Mouse (Mus musculus) limb, embryonic 14.5 days (tissue): ENCODE results near the gene Amz1. TPM values are rescaled to one million over a fixed set of nuclear protein-coding genes. Genes with fewer than 3 reads are reported as not detected.

Experiments used
- ATAC-seq: fragments of 200-750 bp; cut with Nextera tagmentation; 2 replicates; pipeline ENCODE4 v1.8.0; 2017; ENCODE audit warnings: low read depth, moderate number of reproducible peaks, moderate TSS enrichment; ENCODE audit not compliant: low FRiP score
- DNase-seq: peaks from one replicate; pipeline ENCODE4 v3.0.0-alpha.2; 2015; ENCODE audit warnings: low spot score
- H3K27ac ChIP-seq: fragments of 300-500 bp; sonication (generic); replicated peaks from 2 replicates; pipeline ENCODE4 v1.5.1; 2014; ENCODE audit warnings: low read depth, mild to moderate bottlenecking, low read length, moderate library complexity, mixed read lengths
- H3K27me3 ChIP-seq: fragments of 300-500 bp; sonication (generic); 2 replicates; pipeline ENCODE4 v1.6.1; 2014; ENCODE audit warnings: low read length, mixed read lengths; ENCODE audit not compliant: control insufficient read depth, insufficient read depth
- H3K36me3 ChIP-seq: fragments of 300-500 bp; sonication (generic); 2 replicates; pipeline ENCODE4 v1.6.1; 2014; ENCODE audit warnings: mild to moderate bottlenecking, low read length, moderate library complexity, mixed read lengths; ENCODE audit not compliant: control insufficient read depth, insufficient read depth
- H3K4me1 ChIP-seq: fragments of 300-500 bp; sonication (generic); 2 replicates; pipeline ENCODE4 v1.6.1; 2014; ENCODE audit warnings: antibody characterized with exemption, low read length, mixed read lengths; ENCODE audit not compliant: control insufficient read depth, insufficient read depth
- H3K4me2 ChIP-seq: fragments of 300-500 bp; sonication (generic); replicated peaks from 2 replicates; pipeline ENCODE4 v1.6.1; 2014; ENCODE audit warnings: low read depth, mild to moderate bottlenecking, low read length, moderate library complexity; ENCODE audit not compliant: severe bottlenecking
- H3K4me3 ChIP-seq: fragments of 300-500 bp; sonication (generic); replicated peaks from 2 replicates; pipeline ENCODE4 v1.5.1; 2014; ENCODE audit warnings: low read length
- H3K9ac ChIP-seq: fragments of 300-500 bp; sonication (generic); 2 replicates; pipeline ENCODE4 v1.6.1; 2014; ENCODE audit warnings: mild to moderate bottlenecking, low read depth, low read length, moderate library complexity; ENCODE audit not compliant: severe bottlenecking
- H3K9me3 ChIP-seq: fragments of 300-500 bp; sonication (generic); 2 replicates; pipeline ENCODE4 v1.6.1; 2016; ENCODE audit warnings: low read length; ENCODE audit not compliant: control insufficient read depth
- POLR2A ChIP-seq: fragments of 200-500 bp; IDR thresholded peaks from 2 replicates; pipeline ENCODE4 v1.8.0; 2012; ENCODE audit warnings: inconsistent platforms, mild to moderate bottlenecking, moderate library complexity, borderline replicate concordance; ENCODE audit not compliant: insufficient read depth, insufficient read length; ENCODE audit errors: extremely low read depth
- WGBS: fragments of 180-500 bp; shearing (Covaris S2); extraction: QIAGEN DNeasy Blood & Tissue Kit; methylation state at CpG from one replicate; pipeline ENCODE4 v1.1.7; 2014; 5-methylcytosine and 5-hydroxymethylcytosine counted together
- polyA plus RNA-seq, 2 experiments: library from polyadenylated mRNA; depleted of rRNA in 1 of 2; stranded (reverse) in 1 of 2; unstranded in 1 of 2; fragments of >200 nt; fragmentation: Nextera tagmentation in 1 of 2; extraction: Ambion mirVana in 1 of 2; gene quantifications; 2 replicates each; pipeline versions ENCODE4 v1.2.1 to v1.2.3; 2012 to 2014

Amz1 gene
- polyA plus RNA-seq, 2 experiments = 1.1 TPM

DNA sequence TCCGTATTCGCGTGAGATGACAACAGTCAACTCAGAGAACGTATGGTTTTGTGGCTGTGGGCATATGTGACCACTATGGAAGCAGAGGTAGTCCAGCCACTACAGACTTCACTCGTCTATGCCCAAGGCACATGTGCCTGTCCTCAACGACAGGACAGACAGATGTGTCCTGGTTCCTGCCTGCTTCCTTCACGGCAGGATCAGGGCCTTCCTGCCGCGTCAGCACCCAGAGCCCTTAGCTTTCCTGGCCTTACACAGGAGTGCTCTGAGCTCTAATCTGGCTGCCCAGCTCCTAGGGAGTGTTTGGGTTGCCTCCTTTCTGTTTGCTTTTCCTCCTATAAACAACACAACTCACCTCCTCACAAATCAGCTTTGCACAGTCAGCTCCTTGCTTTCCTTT lies 53.0 kb downstream of the Amz1 start:
- Histone ChIP-seq H3K4me2 (no peak overlapping the region), H3K27me3 (no peaks in the 10 kb centered on the region), H3K9me3 (no peaks in the 10 kb centered on the region), H3K36me3 (peaks cover 45% of the 10 kb centered on the region), H3K9ac (no peak overlapping the region), H3K4me3 (no peak overlapping the region), H3K4me1 (peaks cover 7% of the 10 kb centered on the region), H3K27ac (no peak overlapping the region)
- ATAC-seq = no peak
- DNase-seq = no peak
- 64% methylated on average over 9 of the region's 9 CpGs for WGBS
- TF ChIP-seq POLR2A = no peak

DNA sequence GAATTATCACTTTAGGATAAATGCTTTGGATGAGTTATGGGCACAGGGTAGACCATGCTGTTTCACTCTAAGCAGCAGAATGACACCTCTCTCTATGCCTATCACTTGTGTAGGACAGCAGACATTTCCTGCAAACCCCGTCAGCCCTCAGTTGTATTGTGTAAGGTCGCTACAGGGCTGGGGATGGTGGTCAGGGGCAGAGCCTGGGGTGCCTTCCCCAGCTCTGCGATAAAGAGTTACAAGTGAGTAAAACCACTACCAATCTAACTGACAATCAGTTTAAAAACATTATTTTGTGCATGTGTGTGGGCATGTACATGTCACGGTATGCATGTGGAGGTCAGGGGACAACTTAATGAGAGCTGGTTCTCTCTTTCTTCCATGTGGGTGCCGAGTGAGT lies 57.2 kb downstream of the Amz1 start:
- no peak for TF ChIP-seq POLR2A
- no peak overlapping the region for H3K4me3 ChIP-seq
- H3K4me1 ChIP-seq = no peaks in the 10 kb centered on the region
- H3K9me3 ChIP-seq = no peaks in the 10 kb centered on the region
- DNase-seq (no peak), ATAC-seq (no peak)
- H3K27me3 ChIP-seq = no peaks in the 10 kb centered on the region
- H3K9ac ChIP-seq = no peak overlapping the region
- WGBS = 88% methylated on average over 5 of the region's 5 CpGs
- H3K4me2 ChIP-seq = no peak overlapping the region
- peaks cover 71% of the 10 kb centered on the region for H3K36me3 ChIP-seq
- H3K27ac ChIP-seq = no peak overlapping the region

DNA sequence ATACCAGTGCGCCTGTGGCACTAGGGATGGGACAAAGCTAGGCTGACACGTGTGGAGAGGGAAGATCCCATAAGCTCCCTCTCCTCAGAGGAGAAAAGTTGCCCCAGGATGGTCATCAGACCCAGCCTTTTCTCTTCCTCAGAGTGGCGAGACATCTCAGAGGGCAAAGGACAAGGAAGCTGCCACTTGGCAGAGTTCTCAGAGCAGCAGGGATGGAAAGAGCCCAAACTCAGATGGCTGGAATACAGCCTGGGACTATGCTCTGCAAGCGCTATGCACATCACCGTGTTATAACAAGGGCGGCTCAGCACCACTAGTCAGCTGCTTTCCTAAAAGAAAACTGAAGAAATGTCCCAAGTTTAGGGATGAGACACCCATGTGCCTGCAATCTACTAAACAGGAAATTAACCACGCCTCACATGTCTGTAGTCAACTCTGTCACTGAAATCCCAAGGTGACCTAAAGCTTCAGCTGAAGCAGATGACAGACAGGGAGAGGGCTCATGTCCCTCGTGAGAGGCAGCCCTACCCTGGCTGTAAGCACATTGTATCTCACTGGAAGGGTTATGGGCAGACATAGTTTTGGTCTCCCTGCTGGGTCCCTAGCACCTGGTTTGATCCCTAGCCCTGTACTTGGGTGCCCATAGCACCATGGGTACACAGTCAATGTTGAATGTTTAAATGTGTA lies 58.1 kb downstream of the Amz1 start:
- Histone ChIP-seq H3K27me3 (no peaks in the 10 kb centered on the region), H3K4me3 (no peak overlapping the region), H3K27ac (no peak overlapping the region), H3K4me1 (no peaks in the 10 kb centered on the region), H3K9me3 (no peaks in the 10 kb centered on the region), H3K4me2 (no peak overlapping the region), H3K36me3 (peaks cover 72% of the 10 kb centered on the region), H3K9ac (no peak overlapping the region)
- TF ChIP-seq POLR2A = no peak
- DNase-seq (no peak), ATAC-seq (no peak)
- WGBS = 88% methylated on average over 8 of the region's 8 CpGs

DNA sequence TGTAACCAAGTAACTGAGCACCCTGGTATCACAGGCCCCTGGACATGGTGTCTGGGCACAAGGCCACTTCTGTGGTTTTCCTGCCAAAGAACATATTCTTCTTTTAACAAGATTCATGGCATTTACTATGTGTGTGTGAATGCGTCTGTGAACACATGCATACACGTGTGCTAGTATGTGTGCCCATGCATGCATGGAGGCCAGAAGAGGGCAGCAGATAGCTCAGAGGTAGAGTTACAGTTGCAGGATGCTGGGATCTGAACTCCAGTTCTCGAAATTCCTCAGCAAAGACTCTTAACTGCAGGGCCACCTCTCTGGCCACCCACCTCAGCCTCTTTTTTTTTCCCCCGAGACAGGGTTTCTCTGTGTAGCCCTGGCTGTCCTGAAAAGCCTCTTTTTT lies 59.6 kb downstream of the Amz1 start:
- DNase-seq (no peak), ATAC-seq (no peak)
- H3K36me3 ChIP-seq = peaks cover 68% of the 10 kb centered on the region
- TF ChIP-seq POLR2A = no peak
- H3K4me3 ChIP-seq = no peak overlapping the region
- H3K27me3 ChIP-seq = no peaks in the 10 kb centered on the region
- no peaks in the 10 kb centered on the region for H3K9me3 ChIP-seq
- no peaks in the 10 kb centered on the region for H3K4me1 ChIP-seq
- H3K9ac ChIP-seq = no peak overlapping the region
- 92% methylated on average over 4 of the region's 4 CpGs for WGBS
- no peak overlapping the region for H3K27ac ChIP-seq
- H3K4me2 ChIP-seq = no peak overlapping the region

DNA sequence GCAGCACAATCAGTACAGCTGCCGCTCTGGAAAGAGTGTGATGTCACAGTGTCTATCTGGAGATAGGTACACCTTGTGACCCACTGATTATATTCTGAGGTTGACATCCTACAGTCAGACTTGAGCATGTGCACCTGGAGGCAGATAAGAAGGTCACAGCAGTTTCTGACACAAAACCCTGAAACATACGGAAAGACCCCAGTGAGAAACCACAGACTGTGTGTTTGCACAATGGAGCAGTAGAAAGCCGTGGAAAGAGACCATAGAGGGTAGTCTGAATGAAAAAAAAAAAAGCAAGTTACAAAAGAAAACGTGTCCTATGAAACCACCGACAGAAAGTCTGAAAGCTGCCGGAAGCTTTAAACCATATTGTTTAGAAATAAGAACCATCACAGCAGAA lies 60.4 kb downstream of the Amz1 start:
- no peaks in the 10 kb centered on the region; the same call in 1 of the 2 replicates for H3K4me1 ChIP-seq
- no peak overlapping the region for H3K4me3 ChIP-seq
- no peak overlapping the region for H3K9ac ChIP-seq
- no peak for DNase-seq
- H3K27me3 ChIP-seq = no peaks in the 10 kb centered on the region
- TF ChIP-seq POLR2A = no peak
- 83% methylated on average over 6 of the region's 6 CpGs for WGBS
- no peaks in the 10 kb centered on the region for H3K9me3 ChIP-seq
- H3K4me2 ChIP-seq = no peak overlapping the region
- no peak for ATAC-seq
- H3K36me3 ChIP-seq = peaks cover 68% of the 10 kb centered on the region
- H3K27ac ChIP-seq = no peak overlapping the region
